Mouse (Mus musculus) CH12.LX (cell line): Measurements from ENCODE around the gene Slc22a17. TPM values are rescaled to one million over a fixed set of nuclear protein-coding genes. Genes with fewer than 3 reads are reported as not detected.

Experiments
- DNase-seq: peaks from one replicate; pipeline ENCODE4 v3.0.0-alpha.2; 2013; ENCODE audit errors: extremely low read depth
- H3K27ac ChIP-seq: 2 replicates; pipeline ENCODE4 v1.5.1; 2012; ENCODE audit warnings: low read depth, mild to moderate bottlenecking, control low read depth, moderate library complexity; ENCODE audit not compliant: insufficient read depth
- H3K27me3 ChIP-seq: replicated peaks from 2 replicates; pipeline ENCODE3; 2012; ENCODE audit warnings: inconsistent platforms
- H3K36me3 ChIP-seq, 2 experiments: replicated peaks in 1 of 2; 2 replicates each; pipeline versions ENCODE3 to v1.6.1; 2012; ENCODE audit warnings: inconsistent platforms in 1 of 2, low read length in 1 of 2, mild to moderate bottlenecking in 1 of 2, mixed read lengths in 1 of 2, moderate library complexity in 1 of 2; ENCODE audit not compliant: control insufficient read depth in 1 of 2, insufficient read depth in 1 of 2
- H3K4me1 ChIP-seq, 2 experiments: 2 replicates each; pipeline ENCODE4 v1.6.1; 2012; ENCODE audit warnings: inconsistent platforms in 1 of 2, moderate library complexity in 1 of 2; ENCODE audit not compliant: insufficient read depth in 2 of 2, control insufficient read depth in 1 of 2
- H3K4me2 ChIP-seq: 2 replicates; pipeline ENCODE4 v1.6.1; 2012; ENCODE audit warnings: low read depth, mild to moderate bottlenecking, control low read depth; ENCODE audit not compliant: poor library complexity, insufficient read depth, severe bottlenecking
- H3K4me3 ChIP-seq, 3 experiments: fragments of 150-350 bp in 1 of 3; sonication (generic) in 1 of 3; replicated peaks in 1 of 3; 2 replicates each; pipeline versions ENCODE3 to v1.5.1; 2011 to 2012; ENCODE audit warnings: low read depth in 2 of 3, low read length in 2 of 3, mild to moderate bottlenecking in 2 of 3, moderate library complexity in 2 of 3, control low read depth in 1 of 3, improper control_type of control experiment in 1 of 3, inconsistent platforms in 1 of 3, mixed read lengths in 1 of 3; ENCODE audit not compliant: poor library complexity in 1 of 3
- H3K79me2 ChIP-seq: replicated peaks from 2 replicates; pipeline ENCODE4 v1.6.1; 2012; ENCODE audit warnings: mild to moderate bottlenecking, moderate library complexity; ENCODE audit not compliant: control insufficient read depth, poor library complexity, insufficient read depth, severe bottlenecking; ENCODE audit errors: extremely low read depth
- H3K9ac ChIP-seq: 2 replicates; pipeline ENCODE4 v1.6.1; 2012; ENCODE audit warnings: low read depth, mild to moderate bottlenecking, control low read depth, moderate library complexity; ENCODE audit not compliant: insufficient read depth
- H3K9me3 ChIP-seq: replicated peaks from 2 replicates; pipeline ENCODE3; 2012; ENCODE audit warnings: low read length, inconsistent platforms, mixed read lengths
- BHLHE40 ChIP-seq: IDR thresholded peaks from 2 replicates; pipeline ENCODE4 v1.6.1; 2011; ENCODE audit warnings: mild to moderate bottlenecking, low read depth, low read length, improper control_type of control experiment
- CHD1 ChIP-seq: IDR thresholded peaks from 2 replicates; pipeline ENCODE4 v1.6.1; 2012; ENCODE audit warnings: low read depth, low read length, improper control_type of control experiment, inconsistent platforms
- CHD2 ChIP-seq: IDR thresholded peaks from 2 replicates; pipeline ENCODE4 v1.6.1; 2011; ENCODE audit warnings: low read length, improper control_type of control experiment
- CTCF ChIP-seq, 2 experiments: IDR thresholded peaks in 1 of 2; conservative IDR thresholded peaks in 1 of 2; 2 replicates each; pipeline ENCODE4 v1.5.1; 2011 to 2012; ENCODE audit warnings: low read depth in 2 of 2, low read length in 2 of 2, improper control_type of control experiment in 1 of 2, inconsistent platforms in 1 of 2, mild to moderate bottlenecking in 1 of 2, moderate library complexity in 1 of 2
- E2F4 ChIP-seq: IDR thresholded peaks from 2 replicates; pipeline ENCODE4 v1.6.1; 2011; ENCODE audit warnings: low read depth, low read length, improper control_type of control experiment; ENCODE audit not compliant: insufficient replicate concordance
- ELF1 ChIP-seq: IDR thresholded peaks from 2 replicates; pipeline ENCODE4 v1.6.1; 2014; ENCODE audit warnings: low read depth, mild to moderate bottlenecking, inconsistent platforms, low read length, improper control_type of control experiment
- EP300 ChIP-seq: IDR thresholded peaks from 2 replicates; pipeline ENCODE4 v1.6.1; 2011; ENCODE audit warnings: low read length, improper control_type of control experiment
- ETS1 ChIP-seq: conservative IDR thresholded peaks from 2 replicates; pipeline ENCODE4 v1.6.1; 2012; ENCODE audit warnings: low read depth, mild to moderate bottlenecking, inconsistent platforms, low read length, improper control_type of control experiment, moderate library complexity
- IRF4 ChIP-seq: IDR thresholded peaks from 2 replicates; pipeline ENCODE4 v1.6.1; 2014; ENCODE audit warnings: low read depth, mild to moderate bottlenecking, inconsistent platforms, low read length, improper control_type of control experiment
- JUND ChIP-seq: conservative IDR thresholded peaks from 2 replicates; pipeline ENCODE4 v1.6.1; 2011; ENCODE audit warnings: low read depth, low read length, improper control_type of control experiment
- MAX ChIP-seq: IDR thresholded peaks from 2 replicates; pipeline ENCODE4 v1.6.1; 2011; ENCODE audit warnings: low read length, improper control_type of control experiment
- MEF2A ChIP-seq: IDR thresholded peaks from 2 replicates; pipeline ENCODE4 v1.6.1; 2014; ENCODE audit warnings: low read depth, mild to moderate bottlenecking, inconsistent platforms, low read length, improper control_type of control experiment, borderline replicate concordance
- MYC ChIP-seq: IDR thresholded peaks from 2 replicates; pipeline ENCODE4 v1.6.1; 2011; ENCODE audit warnings: low read depth, mild to moderate bottlenecking, improper control_type of control experiment, low read length
- NELFE ChIP-seq: IDR thresholded peaks from 2 replicates; pipeline ENCODE4 v1.6.1; 2011; ENCODE audit warnings: low read depth, low read length, improper control_type of control experiment
- POLR2A ChIP-seq: IDR thresholded peaks from 2 replicates; pipeline ENCODE4 v1.6.1; 2011; ENCODE audit warnings: low read depth, mild to moderate bottlenecking, improper control_type of control experiment, low read length
- SMC3 ChIP-seq: IDR thresholded peaks from 2 replicates; pipeline ENCODE4 v1.6.1; 2011; ENCODE audit warnings: low read depth, low read length, improper control_type of control experiment
- TCF12 ChIP-seq: IDR thresholded peaks from 2 replicates; pipeline ENCODE4 v1.6.1; 2014; ENCODE audit warnings: low read depth, mild to moderate bottlenecking, inconsistent platforms, low read length, improper control_type of control experiment
- USF2 ChIP-seq: conservative IDR thresholded peaks from 2 replicates; pipeline ENCODE4 v1.6.1; 2011; ENCODE audit warnings: low read depth, low read length, improper control_type of control experiment
- ZC3H11A ChIP-seq: IDR thresholded peaks from 2 replicates; pipeline ENCODE4 v1.6.1; 2012; ENCODE audit warnings: low read depth, mild to moderate bottlenecking, inconsistent platforms, low read length, improper control_type of control experiment
- ZKSCAN1 ChIP-seq: IDR thresholded peaks from 2 replicates; pipeline ENCODE4 v1.6.1; 2012; ENCODE audit warnings: low read depth, inconsistent platforms, low read length, improper control_type of control experiment, borderline replicate concordance
- dilution Hi-C: fragments of 300-500 bp; cut with MboI; formaldehyde crosslinking; loops from 2 replicates; pipeline ENCODE4 v1.14.3; 2020; ENCODE audit warnings: low sequenced_read_pairs; ENCODE audit not compliant: extremely low pct_unique_long_range_greater_than_20kb, extremely low pct_ligation_motif_present
- in situ Hi-C: fragments of 300-500 bp; cut with MboI; formaldehyde crosslinking; loops from 3 replicates; pipeline ENCODE4 v1.14.3; 2019; ENCODE audit warnings: low sequenced_read_pairs, low pct_ligation_motif_present, low pct_unique_long_range_greater_than_20kb, mixed read lengths
- polyA plus RNA-seq: library from polyadenylated mRNA; unstranded; fragments of >175 nt; gene quantifications from 2 replicates; pipeline ENCODE4 v1.2.1, GENCODE M21; 2012; ENCODE audit warnings: low read depth; ENCODE audit not compliant: insufficient read length
- total RNA-seq, 2 experiments: library from RNA; depleted of rRNA; stranded (reverse); fragments of 300-350 nt in 1 of 2; fragments of >200 nt in 1 of 2; gene quantifications; 2 replicates each; pipeline ENCODE4 v1.2.3; 2012 to 2014

Slc22a17 gene
- total and polyA plus RNA-seq, 3 experiments: 0.04 to 1.1 (median 0.34) TPM

DNA sequence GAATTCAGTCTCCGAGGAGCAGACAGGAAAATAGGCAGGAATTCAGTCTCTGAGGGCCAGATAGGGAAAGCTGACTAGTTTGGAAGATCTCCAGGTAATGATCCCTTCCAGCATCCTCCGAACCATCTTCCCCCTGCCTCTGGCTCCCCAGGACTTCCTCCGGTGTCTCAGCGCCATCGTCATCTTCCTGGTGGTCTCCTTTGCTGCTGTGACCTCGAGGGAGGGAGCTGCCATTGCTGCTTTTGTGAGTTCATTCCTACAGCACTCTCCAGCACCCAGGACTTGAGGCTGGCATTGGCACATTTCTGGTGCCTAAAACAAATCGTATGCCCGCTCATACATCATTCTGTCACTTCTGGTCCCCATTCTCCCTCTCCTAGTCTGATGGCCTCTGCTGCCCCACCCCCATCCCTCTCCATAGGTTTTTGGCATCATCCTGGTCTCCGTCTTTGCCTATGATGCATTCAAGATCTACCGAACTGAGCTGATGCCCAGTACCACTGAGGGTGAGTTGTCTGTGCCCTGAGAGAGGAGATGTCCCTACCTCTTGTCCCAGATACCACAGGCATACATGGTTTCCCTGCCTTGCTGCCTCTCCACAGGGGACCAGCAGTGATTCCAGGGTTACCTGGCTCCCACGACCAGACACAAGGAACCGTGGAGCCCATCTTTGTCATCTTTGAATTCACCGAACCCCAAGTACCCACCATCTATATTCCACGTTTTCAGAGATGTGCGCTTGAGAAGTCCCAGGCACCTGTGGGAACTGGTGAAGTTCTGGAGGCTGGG, 25.7 kb upstream of the Slc22a17 start:
- in situ Hi-C loops (loop anchor here (5.0 kb wide), 1 partner anchor 36 kb away; no protein-coding TSS in a partner anchor), dilution Hi-C loops (no loop called here)
- TF ChIP-seq SMC3: no peak
- TF ChIP-seq CHD2: no peak
- no peak for TF ChIP-seq TCF12
- TF ChIP-seq MAX: no peak
- no peak for TF ChIP-seq CHD1
- TF ChIP-seq CTCF (conservative IDR thresholded peaks at IDR 0.05 in 1 of 2, IDR thresholded peaks at IDR 0.05 in 1 of 2; ENCODE audit: low read depth in 2 of 2, low read length in 2 of 2): no peak
- TF ChIP-seq MYC: no peak
- TF ChIP-seq ETS1: no peak
- TF ChIP-seq IRF4: no peak
- TF ChIP-seq USF2: no peak
- no peak for TF ChIP-seq ELF1
- TF ChIP-seq POLR2A: no peak
- TF ChIP-seq ZKSCAN1: no peak
- no peak for TF ChIP-seq JUND
- no peak for TF ChIP-seq BHLHE40
- TF ChIP-seq EP300: no peak
- TF ChIP-seq ZC3H11A: no peak
- TF ChIP-seq NELFE: no peak
- no peak for TF ChIP-seq MEF2A
- TF ChIP-seq E2F4: no peak

More for the DNA sequence above, 25.7 kb upstream of the Slc22a17 start:
- peaks cover 70% of the 10 kb centered on the region for H3K27me3 ChIP-seq
- H3K79me2 ChIP-seq: no peaks in the 10 kb centered on the region
- no peak overlapping the region for H3K4me2 ChIP-seq
- H3K9me3 ChIP-seq: no peaks in the 10 kb centered on the region
- no peak overlapping the region for H3K9ac ChIP-seq
- no peaks in the 10 kb centered on the region for H3K36me3 ChIP-seq
- no peak for DNase-seq
- no peaks in the 10 kb centered on the region for H3K4me1 ChIP-seq
- no peak overlapping the region for H3K27ac ChIP-seq
- no peak overlapping the region for H3K4me3 ChIP-seq
